Mouse (Mus musculus) ovary, adult 18-20 months (tissue): ENCODE data around the gene Zdhhc20.
"Not testable (repeated sequence)": the region's sequence is repeated elsewhere in the genome, so short reads cannot be mapped to it uniquely, and the experiment has no call there.

ENCODE experiments used
- DNase-seq: peaks from one replicate; pipeline ENCODE4 v3.0.0; 2022; ENCODE audit warnings: low spot score, mixed read lengths

Gene Zdhhc20

DNA sequence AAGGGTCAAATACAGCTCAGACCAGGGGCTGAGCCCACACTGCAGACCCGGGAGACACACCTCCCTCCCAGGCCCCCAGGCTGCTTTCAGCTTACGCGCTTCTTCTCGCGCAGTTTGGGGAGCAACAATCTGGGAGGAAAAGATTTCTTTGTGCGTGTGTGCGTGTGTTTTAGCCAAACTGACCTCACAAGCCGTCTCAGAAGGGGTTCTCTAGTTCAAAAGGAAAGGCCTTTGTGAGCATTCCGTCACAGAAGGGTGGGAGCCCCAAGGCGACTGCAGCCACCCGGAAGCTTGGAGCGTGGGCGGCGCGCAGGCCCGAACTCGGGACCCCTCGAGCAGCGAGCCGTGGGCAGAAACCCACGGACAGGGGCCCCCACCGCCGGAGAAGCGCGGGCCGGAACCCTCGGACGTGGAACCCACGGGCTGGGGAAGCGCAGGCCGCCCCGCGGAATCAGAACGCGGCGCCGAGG, 500 bp downstream of the Zdhhc20 start:
- peak; percentile 9 for DNase-seq

DNA sequence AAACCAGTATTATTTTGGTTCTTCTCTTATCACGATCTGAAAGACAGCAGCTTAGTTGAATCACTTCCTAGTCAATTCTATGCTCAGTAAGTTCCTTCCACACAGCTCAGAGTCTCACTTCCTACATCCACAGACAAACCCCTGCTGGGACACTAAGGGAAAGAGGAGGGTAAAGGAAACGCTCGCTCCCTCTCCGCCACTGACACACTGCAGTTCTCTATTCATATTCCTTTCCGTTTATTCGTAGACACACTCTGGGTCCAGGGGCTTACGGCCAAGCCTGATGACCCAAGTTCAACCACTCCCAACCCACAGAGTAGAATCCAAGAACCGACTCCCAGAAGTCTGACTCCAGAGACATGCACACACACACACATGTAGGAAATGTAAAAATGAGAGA, 2.9 kb downstream of the Zdhhc20 start:
- DNase-seq, result no peak

DNA sequence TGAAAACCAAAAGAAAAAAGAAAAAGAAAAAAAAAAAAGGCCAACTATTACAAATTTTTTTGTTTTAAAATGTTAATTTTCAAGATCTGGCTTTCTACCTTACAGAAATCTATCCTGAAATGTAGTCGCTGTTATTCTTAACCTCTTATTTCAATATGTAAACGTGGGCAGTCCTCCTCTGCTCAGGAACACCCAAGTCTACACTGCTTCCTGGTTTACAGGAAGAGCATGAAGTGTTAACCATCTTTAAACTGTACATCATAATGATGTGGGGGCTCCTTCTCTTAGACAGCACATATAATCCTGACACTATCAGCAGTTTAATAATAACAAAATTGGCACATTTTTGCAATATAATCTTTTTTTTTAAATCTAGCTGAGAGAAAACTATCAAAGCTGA, 4.0 kb downstream of the Zdhhc20 start:
- DNase-seq, result no peak

DNA sequence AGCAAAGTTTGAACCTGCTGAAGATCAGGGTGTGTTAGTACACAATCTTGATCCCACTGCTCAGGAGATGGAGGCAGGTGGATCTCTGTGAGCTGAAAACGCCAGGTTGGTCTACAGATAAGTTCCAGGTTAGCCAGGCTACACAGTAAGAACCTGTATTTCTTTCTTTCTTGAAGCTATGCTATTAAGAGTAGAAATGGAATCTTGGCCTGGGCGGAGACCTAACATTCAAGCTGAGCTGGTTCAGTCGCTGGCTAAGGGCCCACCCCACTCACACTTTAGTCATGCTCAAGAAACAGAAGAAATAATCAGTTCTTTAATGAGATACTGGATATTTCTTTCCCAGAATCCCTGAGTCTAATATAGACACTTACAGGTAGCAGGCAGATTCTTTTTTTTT, 6.7 kb downstream of the Zdhhc20 start:
- no peak for DNase-seq

DNA sequence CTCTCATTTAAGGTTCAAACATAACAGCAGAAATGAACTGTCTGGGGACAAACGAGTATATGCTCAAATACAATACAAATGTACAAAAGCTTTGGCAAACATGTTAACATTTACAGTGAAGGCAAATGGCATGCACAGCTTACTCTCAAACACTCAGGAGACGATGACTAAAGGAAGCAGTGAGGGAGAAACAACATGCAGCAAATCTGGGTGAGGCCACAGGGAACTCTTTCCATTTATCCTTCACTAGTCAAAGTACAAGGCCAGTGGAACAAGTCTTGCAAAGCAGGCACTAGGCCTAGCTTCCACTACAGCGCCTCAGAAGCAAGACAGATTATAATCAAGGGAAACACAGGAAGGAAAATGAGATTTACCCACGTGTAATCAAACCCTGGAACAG, 7.4 kb downstream of the Zdhhc20 start:
- DNase-seq, result no peak

DNA sequence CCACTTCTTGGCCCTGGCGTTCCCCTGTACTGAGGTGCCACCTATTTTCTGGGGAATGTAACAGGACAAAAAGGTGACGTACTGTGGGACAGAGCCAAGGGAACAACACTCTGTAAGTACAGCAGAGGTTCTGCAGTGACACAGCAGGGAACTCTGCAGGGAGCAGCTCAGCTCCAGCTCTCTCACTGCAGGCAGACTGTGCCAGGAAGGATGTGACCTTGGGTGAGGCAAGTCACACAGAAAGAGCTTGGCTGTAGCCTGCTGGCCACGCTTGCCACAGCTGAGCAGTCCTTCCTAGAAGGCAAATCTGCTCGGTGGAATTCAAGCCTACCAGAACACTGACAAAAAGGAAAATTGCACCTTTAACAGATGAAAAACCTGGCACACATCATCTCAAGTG, 8.3 kb downstream of the Zdhhc20 start:
- DNase-seq, result peak; percentile 77

DNA sequence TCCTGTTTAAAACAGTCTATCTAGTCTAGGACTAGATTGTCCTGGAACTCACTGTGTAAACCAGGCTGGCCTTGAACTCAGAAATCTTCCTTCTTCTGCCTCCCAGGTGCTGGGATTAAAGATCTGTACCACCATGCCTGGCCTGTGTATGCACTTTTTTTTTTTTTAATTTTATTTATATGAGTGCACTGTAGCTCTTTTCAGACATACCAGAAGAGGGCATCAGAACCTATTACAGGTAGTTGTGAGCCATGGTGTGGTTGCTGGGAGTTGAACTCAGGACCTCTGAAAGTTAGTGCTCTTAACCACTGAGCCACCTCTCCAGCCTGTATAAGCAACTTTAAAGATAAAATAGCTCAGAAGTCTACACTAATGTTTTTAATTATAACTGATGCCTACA, 9.0 kb downstream of the Zdhhc20 start:
- DNase-seq, result no peak

DNA sequence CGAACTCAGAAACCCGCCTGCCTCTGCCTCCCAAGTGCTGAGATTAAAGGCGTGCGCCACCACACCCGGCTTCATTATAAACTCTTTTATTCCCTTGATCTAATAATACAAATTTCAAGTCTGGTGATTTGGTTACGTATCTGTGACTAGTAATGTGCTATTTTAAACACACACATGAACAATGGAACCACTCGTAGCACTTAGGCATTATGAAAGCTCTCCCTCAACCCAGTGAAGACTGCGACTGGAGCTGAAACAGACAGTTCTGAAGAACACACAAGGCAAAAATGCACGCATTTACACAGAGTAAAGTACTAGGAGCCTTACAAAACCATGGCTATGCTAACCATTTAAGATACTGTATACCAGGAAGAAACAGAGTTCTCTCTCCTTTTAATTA, 12.2 kb downstream of the Zdhhc20 start:
- DNase-seq, result no peak

- no peak for DNase-seq
These were observed 23.3 kb downstream of the Zdhhc20 start for GRCm38 (mm10) chr14:57866676-57867276.

DNA sequence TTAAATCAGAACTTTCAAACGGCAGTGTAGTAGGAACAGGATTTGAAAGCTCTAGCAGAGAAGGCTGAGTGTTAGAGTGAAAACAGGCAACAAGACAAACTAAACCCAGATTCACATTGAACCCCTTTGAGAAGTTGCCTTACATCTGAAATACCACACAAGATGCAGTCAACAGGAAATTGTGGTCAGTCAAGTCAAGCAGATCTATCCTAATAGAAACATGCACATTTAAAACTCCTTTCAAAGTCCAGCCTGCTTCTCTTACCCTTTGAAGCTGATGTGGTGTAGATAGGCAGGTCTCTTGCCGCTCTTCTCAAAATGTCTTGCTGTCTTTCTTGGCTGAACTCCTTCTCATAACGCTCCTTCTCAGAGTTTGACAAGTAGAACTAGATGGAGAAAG, 24.8 kb downstream of the Zdhhc20 start:
- no peak for DNase-seq

GRCm38 (mm10) chr14:57863129-57863528, 26.9 kb downstream of the Zdhhc20 start:
- no peak for DNase-seq

DNA sequence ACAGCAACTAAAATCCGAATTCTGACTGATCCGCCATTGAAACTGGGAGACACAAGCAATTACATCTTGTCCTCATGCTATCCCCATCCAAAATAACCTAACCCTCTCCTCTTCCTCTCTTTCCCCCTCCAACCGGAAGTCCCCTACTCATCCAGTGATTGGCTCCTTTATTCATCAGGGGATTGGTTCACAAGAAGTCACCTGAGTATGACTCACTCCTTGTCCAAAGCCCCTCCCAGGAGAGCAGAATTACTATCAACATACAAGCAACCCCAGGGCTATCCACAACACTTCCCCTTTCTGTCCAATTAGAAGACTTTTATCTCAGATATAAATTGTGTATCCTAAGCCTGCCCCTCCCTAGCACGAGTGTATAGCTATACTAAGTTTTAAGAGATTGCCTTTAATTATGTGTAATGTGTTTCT, 28.1 kb downstream of the Zdhhc20 start:
- no peak for DNase-seq

DNA sequence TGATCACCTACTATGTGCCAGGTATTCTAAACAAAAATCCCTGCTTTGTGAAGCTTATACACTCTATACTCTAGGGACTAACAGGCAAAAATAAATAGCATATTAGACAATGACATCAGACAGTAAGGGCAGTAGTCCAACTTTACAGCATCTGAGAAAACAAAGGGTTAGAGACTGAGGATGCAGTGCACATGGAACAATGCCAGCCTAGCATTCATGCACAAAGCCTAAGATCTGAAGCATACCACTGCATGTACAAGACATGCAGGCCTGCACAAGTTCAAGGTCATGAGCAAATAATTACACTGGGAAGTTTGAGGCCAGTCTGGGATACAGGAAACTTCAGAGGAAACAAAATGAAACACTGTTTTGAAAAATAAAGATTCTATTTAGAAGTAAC, 30.6 kb downstream of the Zdhhc20 start:
- no peak for DNase-seq

DNA sequence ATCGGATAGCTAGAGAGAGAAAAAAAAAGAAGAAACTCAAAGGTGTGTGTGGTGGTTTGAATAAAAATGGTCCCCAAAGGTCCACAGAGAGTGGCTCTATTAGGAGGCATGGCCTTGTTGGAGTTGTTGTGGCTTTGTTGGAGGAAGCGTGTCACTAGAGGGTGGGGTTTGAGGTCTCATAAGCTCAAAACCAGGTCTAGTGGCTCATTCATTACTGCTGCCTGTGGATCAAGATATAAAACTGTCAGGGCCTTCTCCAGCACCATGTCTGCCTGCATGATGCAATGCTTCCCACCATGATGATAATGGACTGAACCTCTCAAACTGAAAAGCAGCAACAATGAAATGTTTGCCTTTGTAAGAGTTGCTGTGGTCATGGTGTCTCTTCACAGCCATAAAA, 31.5 kb downstream of the Zdhhc20 start:
- DNase-seq, result no peak

DNA sequence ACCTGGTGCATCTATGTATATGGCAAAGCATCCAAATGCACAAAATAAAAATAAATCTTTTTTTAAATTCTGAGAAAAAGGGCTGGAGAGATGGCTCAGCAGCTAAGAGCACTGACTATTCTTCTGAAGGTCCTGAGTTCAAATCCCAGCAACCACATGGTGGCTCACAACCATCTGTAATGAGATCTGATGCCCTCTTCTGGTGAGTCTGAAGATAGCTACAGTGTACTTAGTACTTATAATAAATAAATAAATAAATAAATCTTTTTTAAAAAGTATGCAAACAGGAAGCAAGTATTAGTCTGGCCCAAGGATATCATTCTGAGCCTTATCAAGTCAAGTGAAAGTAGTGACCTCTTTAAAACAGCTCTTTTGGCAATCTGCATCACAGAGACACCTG, 34.0 kb downstream of the Zdhhc20 start:
- not testable (repeated sequence) for DNase-seq

GRCm38 (mm10) chr14:57852961-57853360, 37.1 kb downstream of the Zdhhc20 start:
- no peak for DNase-seq

- no peak for DNase-seq
These were observed 39.7 kb downstream of the Zdhhc20 start for GRCm38 (mm10) chr14:57850330-57850729.

DNA sequence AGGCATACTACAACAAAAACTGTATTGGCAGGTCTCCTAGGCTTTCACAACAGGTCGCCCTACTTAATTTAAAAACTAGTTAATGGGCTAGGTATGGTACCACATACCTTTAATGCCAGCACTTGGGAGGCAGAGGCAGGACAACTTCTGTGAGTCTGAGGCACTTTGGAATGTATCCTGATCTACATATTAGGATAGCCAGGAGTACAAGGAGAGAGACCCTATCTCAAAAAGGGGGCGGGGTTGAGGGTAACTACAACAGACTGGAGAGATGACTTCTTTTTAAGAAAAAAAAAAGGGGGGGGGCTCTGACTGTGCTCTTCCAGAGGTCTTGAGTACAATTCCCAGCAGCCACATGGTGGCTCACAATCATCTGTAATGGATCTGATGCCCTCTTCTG, 41.4 kb downstream of the Zdhhc20 start:
- DNase-seq, result no peak

DNA sequence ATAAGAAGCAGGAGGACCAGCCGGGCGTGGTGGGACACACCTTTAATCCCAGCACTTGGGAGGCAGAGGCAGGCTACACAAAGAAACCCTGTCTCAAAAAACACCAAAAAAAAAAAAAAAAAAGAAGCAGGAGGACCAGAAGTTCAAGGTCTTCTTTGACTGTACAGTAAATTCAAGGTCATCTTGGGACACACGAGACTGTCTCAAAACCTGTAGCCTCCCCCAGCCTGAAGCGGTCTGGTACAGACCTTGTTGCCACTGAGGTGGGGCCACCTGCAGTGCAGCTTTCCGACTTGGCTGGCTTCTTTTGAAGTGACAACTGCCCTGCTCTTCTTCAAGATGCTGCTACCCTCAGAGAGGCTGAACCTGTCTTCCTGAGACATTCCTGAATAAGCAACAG, 42.0 kb downstream of the Zdhhc20 start:
- not testable (repeated sequence) for DNase-seq

DNA sequence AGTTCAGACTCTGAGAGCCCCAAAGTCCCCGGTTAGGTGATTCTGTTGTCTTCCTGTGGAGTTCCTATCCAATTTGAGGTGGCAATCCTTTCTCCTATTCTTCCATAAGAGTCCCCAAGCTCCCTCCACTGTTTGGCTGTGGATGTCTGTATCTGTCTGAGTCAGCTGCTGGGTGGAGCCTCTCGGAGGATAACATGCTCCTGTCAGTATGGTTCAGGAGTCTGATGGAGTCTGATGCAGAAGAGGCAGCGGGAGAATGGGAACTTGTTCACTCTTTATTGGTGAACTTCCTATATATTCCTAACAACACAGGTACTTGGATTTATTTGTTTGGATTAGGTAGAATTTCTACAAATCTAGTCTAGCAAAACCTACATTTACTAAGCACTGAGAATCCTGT, 45.5 kb downstream of the Zdhhc20 start:
- no peak for DNase-seq

DNA sequence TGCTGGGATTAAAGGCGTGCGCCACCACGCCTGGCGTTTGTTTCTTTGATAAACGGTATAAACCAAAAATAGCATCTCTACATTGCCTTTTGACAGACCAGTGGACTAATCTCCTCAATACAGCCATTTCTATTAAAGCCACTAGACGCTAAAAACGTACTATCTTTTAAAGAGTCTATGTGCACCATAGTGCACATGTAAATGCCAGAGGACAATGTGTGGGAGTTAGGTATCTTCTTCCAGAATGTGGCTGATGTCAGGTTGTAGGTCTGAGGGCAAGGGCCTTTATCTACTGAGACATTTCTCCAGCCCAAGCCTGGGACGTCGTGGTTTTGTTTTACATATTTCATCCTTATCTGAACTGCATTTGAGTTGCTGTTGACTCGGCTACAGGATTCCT, 54.9 kb downstream of the Zdhhc20 start:
- DNase-seq, result no peak

DNA sequence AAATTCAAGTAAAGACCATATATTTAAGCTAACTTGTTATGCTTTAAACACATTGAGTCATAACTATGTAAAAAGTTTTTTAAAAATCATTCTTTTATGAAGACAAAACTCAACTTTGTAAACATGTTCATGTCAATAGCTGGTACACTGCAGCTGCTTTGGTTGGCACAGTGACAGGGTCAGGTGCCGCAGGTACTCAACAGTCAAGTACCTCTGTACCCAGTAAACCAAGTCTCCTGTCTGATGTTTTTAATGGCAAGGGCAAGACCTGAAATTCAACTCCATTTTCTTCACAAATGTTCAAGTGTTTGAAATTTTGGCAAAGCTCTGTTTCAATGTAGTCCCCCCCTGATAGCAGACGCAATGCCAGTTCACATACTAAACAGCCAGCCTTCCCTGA, 56.5 kb downstream of the Zdhhc20 start:
- DNase-seq, result no peak

GRCm38 (mm10) chr14:57827284-57827683, 62.8 kb downstream of the Zdhhc20 start:
- no peak for DNase-seq
